Mouse (Mus musculus) C2C12 (cell line): ENCODE data around the gene A930017K11Rik. TPM values are rescaled to one million over a fixed set of nuclear protein-coding genes. Genes with fewer than 3 reads are reported as not detected.

Source experiments
- H3K27me3 ChIP-seq: one replicate; pipeline ENCODE4 v1.6.1; 2011; ENCODE audit not compliant: control insufficient read depth, insufficient read depth, insufficient read length
- H3K36me3 ChIP-seq: one replicate; pipeline ENCODE4 v1.6.1; 2011; ENCODE audit not compliant: control insufficient read depth, insufficient read depth
- H3K4me3 ChIP-seq: one replicate; pipeline ENCODE4 v1.5.1; 2011; ENCODE audit warnings: mild to moderate bottlenecking, control low read depth; ENCODE audit not compliant: poor library complexity, insufficient read depth, severe bottlenecking
- H3K79me2 ChIP-seq: one replicate; pipeline ENCODE4 v1.6.1; 2011; ENCODE audit not compliant: control insufficient read depth, insufficient read depth
- H3K79me3 ChIP-seq: one replicate; pipeline ENCODE4 v1.6.1; 2011; ENCODE audit warnings: low read depth, control low read depth
- H3ac ChIP-seq: one replicate; pipeline ENCODE3; 2011; ENCODE audit warnings: low read depth; ENCODE audit not compliant: control insufficient read depth, insufficient read length
- CEBPB ChIP-seq: IDR thresholded peaks from one replicate; pipeline ENCODE4 v1.6.1; 2011; ENCODE audit warnings: low read depth, mild to moderate bottlenecking, control low read depth, moderate library complexity
- CTCF ChIP-seq: IDR thresholded peaks from one replicate; pipeline ENCODE4 v1.5.1; 2011; ENCODE audit not compliant: control insufficient read depth, insufficient read depth, insufficient read length
- FOSL1 ChIP-seq: IDR thresholded peaks from one replicate; pipeline ENCODE4 v1.8.0; 2011; ENCODE audit warnings: mild to moderate bottlenecking, low read length; ENCODE audit not compliant: poor library complexity, insufficient read depth, severe bottlenecking
- MAX ChIP-seq: IDR thresholded peaks from one replicate; pipeline ENCODE4 v1.6.1; 2011; ENCODE audit warnings: mild to moderate bottlenecking, control low read depth
- MYOD1 ChIP-seq: IDR thresholded peaks from one replicate; pipeline ENCODE4 v1.6.1; 2011; ENCODE audit warnings: low read depth; ENCODE audit not compliant: control insufficient read depth, insufficient read length
- MYOG ChIP-seq: IDR thresholded peaks from one replicate; pipeline ENCODE4 v1.6.1; 2011; ENCODE audit not compliant: control insufficient read depth, insufficient read length; ENCODE audit errors: extremely low read depth
- USF1 ChIP-seq: IDR thresholded peaks from one replicate; pipeline ENCODE4 v1.6.1; 2011; ENCODE audit warnings: low read depth, mild to moderate bottlenecking, control low read depth, moderate library complexity
- polyA plus RNA-seq: library from polyadenylated mRNA; unstranded; fragments of >200 nt; fragmentation: generic; extraction: Trizol; gene quantifications from one replicate; pipeline ENCODE4 v1.2.1, GENCODE M21; 2012; ENCODE audit warnings: missing spikeins

Gene A930017K11Rik
- polyA plus RNA-seq, 1 experiment = 0.02 TPM

DNA sequence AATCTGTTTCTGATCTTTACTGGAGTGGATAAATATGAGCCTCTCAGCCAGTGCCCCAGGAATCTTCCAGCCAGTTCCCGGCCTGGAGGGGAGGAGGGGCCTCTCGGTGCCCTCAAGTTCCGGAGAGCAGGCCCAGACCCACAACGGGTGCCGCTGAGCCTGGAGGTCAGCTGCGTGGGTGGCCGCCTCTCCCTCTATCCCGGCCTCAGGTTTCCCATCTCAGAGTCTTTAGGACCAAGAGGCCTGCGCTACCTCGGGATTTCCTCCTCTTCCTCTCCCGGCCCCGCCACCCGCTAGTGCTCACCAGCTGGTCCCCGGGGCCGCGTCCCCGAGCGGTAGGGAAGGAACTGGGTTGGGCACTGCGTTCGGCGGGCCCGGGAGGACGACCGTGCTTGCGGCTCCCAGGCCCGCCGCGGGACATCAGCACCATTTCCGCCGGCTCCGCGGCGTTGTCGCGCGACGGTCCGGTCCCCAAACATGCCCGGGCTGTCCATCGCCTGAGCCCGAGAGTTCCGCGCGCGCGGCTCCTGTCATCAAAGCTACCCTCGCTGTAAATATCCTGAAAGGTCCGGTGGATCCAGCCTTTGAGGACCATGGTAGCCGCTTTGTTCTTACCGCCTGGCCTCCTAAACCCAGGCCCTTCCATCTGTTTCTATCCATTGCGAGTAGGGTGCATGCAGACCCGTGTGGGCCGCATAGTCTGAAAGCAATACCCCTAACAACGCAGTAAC, 10.7 kb downstream of the A930017K11Rik start:
- Histone ChIP-seq H3K79me2 (peaks cover 39% of the 10 kb centered on the region), H3K36me3 (peaks cover 13% of the 10 kb centered on the region), H3K4me3 (peak overlapping the region; percentile 68), H3ac (peak overlapping the region; percentile 89), H3K27me3 (no peaks in the 10 kb centered on the region), H3K79me3 (peaks cover 18% of the 10 kb centered on the region)
- TF ChIP-seq MAX (peak; percentile 65), MYOD1 (no peak), USF1 (no peak)

DNA sequence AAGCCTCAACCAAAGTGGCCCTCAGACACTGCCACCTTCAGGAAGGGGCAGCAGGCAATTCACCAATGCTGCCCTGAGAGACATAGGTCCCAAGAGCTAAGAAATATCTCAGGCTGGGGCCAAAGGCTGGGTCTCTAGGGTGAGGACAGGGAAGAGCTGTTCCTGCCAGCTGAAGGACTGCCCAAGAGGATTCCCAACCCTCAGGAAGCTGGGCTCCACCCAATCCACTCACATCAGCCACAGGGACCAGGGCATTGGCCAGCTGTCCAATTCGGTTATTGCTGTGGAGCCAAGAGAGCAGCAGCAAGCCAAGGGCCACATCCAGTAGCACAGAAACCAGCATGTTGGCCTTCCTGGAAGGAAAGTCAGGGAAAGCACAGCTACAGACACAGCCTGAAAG, 17.8 kb downstream of the A930017K11Rik start:
- H3ac ChIP-seq = no peak overlapping the region
- H3K36me3 ChIP-seq = peaks cover 55% of the 10 kb centered on the region

DNA sequence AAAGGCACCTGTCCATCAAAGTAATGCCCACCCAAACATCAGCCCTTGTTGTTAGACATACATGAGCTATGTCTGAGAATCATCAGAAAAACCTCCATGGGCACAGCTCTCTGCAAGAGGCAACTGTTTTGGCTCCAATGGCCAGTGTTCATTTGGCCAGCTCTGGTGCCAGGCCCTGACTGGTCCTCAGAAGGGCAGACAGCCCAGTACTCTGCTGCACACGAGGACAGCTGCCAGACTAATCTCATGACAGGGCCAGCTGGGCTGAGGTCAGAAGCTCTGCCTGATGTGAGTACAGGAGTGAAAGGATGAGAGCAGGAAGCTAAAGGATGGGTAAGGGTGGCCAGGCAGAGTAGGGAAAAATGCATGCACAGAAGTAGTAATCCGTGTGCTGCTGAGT, 27.0 kb downstream of the A930017K11Rik start:
- TF ChIP-seq MYOG (no peak), FOSL1 (no peak), CEBPB (no peak), USF1 (no peak), MYOD1 (no peak), CTCF (no peak)
- no peaks in the 10 kb centered on the region for H3K79me3 ChIP-seq
- H3K79me2 ChIP-seq = no peaks in the 10 kb centered on the region
- no peaks in the 10 kb centered on the region for H3K27me3 ChIP-seq
- H3K4me3 ChIP-seq = no peak overlapping the region
- peaks cover 25% of the 10 kb centered on the region for H3K36me3 ChIP-seq
- H3ac ChIP-seq = no peak overlapping the region

More for the DNA sequence above, 17.8 kb downstream of the A930017K11Rik start:
- Histone ChIP-seq H3K79me2 (peaks cover 9% of the 10 kb centered on the region), H3K79me3 (peaks cover 1% of the 10 kb centered on the region), H3K4me3 (no peak overlapping the region), H3K27me3 (no peaks in the 10 kb centered on the region)
- TF ChIP-seq CEBPB = no peak
- TF ChIP-seq MAX = no peak
- TF ChIP-seq USF1 = no peak

DNA sequence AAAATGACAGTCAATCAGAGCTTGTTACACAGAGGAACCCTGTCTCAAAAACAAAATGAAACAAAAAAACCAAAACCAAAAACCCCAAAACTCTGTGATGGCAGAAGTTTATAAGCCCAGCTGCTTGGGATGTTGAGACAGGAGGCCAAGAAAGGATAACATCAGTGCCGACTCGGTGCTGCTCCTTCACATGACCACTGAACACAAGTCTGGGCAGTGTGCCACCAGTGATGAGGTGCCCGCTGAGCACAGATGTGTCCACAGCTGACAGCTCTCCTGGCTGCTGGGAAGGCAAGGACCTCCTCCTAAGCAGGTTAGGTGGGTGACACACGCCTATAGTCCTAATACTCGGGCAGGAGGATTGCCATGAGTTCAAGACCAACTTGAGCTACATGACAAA, 30.2 kb downstream of the A930017K11Rik start:
- TF ChIP-seq CTCF = no peak
- Histone ChIP-seq H3K79me3 (peaks cover 17% of the 10 kb centered on the region), H3K79me2 (peaks cover 23% of the 10 kb centered on the region)

DNA sequence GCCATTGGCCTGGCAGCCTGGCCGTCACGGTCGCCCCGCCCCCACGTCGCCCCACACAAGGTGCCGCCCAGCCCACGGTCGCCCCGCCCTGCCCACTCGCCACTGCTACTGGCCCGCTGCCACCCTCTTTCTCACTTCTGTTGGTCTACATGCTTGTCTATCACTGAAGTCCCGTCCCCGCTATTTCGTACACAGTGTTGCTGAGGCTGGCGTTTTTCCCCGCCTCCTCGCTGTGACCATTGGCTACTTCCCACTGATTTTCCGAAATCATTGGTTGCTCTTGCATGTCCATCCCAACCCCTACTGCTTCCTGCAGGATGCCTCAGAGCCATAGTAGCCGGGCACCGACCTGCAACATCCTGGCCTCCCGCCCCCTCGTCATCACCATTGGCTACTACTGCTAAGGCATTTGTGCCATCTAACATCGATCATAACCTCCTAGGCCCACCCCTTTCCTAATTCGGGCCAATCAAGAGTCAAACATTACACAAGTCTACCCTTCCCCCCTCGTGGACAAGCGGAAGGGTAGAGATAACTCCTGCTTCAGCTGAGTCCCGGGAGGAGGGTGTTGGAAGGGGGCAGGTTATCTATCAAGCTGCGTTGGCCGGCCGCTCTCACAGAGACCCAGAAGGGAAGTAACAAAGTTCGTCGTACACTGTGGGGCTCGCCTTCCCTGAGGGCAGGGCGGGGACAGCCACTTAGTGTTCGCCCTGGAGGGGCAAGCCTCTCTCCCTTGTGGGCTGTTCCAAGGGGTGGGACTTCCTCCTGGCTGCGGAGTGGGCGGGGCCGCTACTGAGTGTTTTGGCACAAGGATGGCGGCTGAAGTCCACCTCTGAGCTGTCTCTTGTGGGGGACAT, 32.4 kb downstream of the A930017K11Rik start:
- Histone ChIP-seq H3K27me3 (no peaks in the 10 kb centered on the region), H3K4me3 (peak overlapping the region; percentile 85), H3K79me3 (peaks cover 29% of the 10 kb centered on the region), H3K79me2 (peaks cover 44% of the 10 kb centered on the region), H3ac (peak overlapping the region; percentile 58), H3K36me3 (peaks cover 6% of the 10 kb centered on the region)
- TF ChIP-seq CEBPB (peak; percentile 13), MYOG (no peak), MAX (peak; percentile 23)

More for the DNA sequence above, 30.2 kb downstream of the A930017K11Rik start:
- Histone ChIP-seq H3ac (no peak overlapping the region), H3K27me3 (no peaks in the 10 kb centered on the region), H3K4me3 (no peak overlapping the region), H3K36me3 (peaks cover 12% of the 10 kb centered on the region)

DNA sequence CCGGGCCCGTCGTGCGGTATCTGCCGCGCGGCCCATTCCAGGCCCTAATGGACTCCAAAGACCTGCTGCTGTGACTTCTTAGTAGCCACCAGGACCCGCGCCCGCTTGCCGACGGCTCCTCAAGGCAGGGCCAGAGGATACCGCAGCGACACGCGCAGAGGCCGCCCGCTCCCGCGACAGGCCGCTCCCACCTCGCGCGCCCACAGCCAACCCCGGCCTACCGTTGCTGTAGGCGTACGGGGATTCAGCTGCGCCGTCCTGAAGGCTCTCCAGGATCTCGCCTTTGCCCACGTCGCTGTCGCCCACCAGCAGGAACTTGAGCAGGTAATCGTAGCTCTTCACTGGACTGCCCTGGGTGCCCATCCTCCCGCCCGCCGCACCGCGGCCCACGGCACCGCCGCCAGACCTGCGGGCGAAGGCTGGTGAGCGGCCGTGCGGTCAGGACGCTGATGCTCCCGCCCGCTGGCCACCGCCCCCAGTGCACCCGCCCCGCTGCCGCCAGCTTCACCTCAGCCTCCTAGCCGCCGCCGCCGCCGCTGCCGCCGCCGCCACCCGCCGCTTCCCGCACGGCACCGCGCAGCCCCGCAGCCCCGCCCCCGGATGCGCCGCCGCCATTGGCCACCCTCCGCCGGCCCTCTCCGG, 33.1 kb downstream of the A930017K11Rik start, which contains the start of gene Rab40c:
Gene Rab40c, minus strand, starts transcription at position 584 of the 642 bp plus-strand sequence.
- peaks cover 6% of the 10 kb centered on the region for H3K36me3 ChIP-seq
- peak within 1 kb of the TSS; percentile 97 for H3ac ChIP-seq
- no peaks in the 10 kb centered on the region for H3K27me3 ChIP-seq
- H3K79me2 ChIP-seq = peaks cover 51% of the 10 kb centered on the region
- peaks cover 36% of the 10 kb centered on the region for H3K79me3 ChIP-seq
- no peak for TF ChIP-seq CTCF
- TF ChIP-seq MAX = no peak
- TF ChIP-seq MYOG = no peak
- no peak for TF ChIP-seq MYOD1
- TF ChIP-seq USF1 = no peak
- no peak for TF ChIP-seq CEBPB
- no peak for TF ChIP-seq FOSL1
- H3K4me3 ChIP-seq = peak within 1 kb of the TSS; percentile 85
